Mouse (Mus musculus) stomach, embryonic 15.5 days (tissue): ENCODE results near the gene Tstd1. TPM values are rescaled to one million over a fixed set of nuclear protein-coding genes. Genes with fewer than 3 reads are reported as not detected.

Experiments
- ATAC-seq: fragments of 200-750 bp; cut with Nextera tagmentation; 2 replicates; pipeline ENCODE4 v1.8.0; 2017; ENCODE audit warnings: low read depth, moderate number of reproducible peaks, moderate TSS enrichment; ENCODE audit not compliant: insufficient read depth, low FRiP score
- H3K27ac ChIP-seq: fragments of 300-500 bp; sonication (generic); 2 replicates; pipeline ENCODE4 v1.5.1; 2015; ENCODE audit warnings: mild to moderate bottlenecking, inconsistent platforms
- H3K27me3 ChIP-seq: fragments of 300-500 bp; sonication (generic); replicated peaks from 2 replicates; pipeline ENCODE4 v1.6.1; 2015; ENCODE audit warnings: inconsistent platforms
- H3K36me3 ChIP-seq: fragments of 300-500 bp; sonication (generic); 2 replicates; pipeline ENCODE4 v1.6.1; 2015; ENCODE audit warnings: inconsistent platforms
- H3K4me1 ChIP-seq: fragments of 300-500 bp; sonication (generic); 2 replicates; pipeline ENCODE4 v1.6.1; 2015; ENCODE audit warnings: inconsistent platforms
- H3K4me2 ChIP-seq: fragments of 300-500 bp; sonication (generic); 2 replicates; pipeline ENCODE4 v1.6.1; 2015; ENCODE audit warnings: mild to moderate bottlenecking, inconsistent platforms
- H3K4me3 ChIP-seq: fragments of 300-500 bp; sonication (generic); replicated peaks from 2 replicates; pipeline ENCODE4 v1.5.1; 2015; ENCODE audit warnings: inconsistent platforms
- H3K9ac ChIP-seq: fragments of 300-500 bp; sonication (generic); 2 replicates; pipeline ENCODE4 v1.6.1; 2015; ENCODE audit warnings: inconsistent platforms
- H3K9me3 ChIP-seq: fragments of 300-500 bp; sonication (generic); 2 replicates; pipeline ENCODE4 v1.6.1; 2016; ENCODE audit warnings: inconsistent platforms
- WGBS: fragments of 180-500 bp; shearing (Covaris S2); methylation state at CpG from one replicate; pipeline ENCODE4 v1.1.7; 2015; 5-methylcytosine and 5-hydroxymethylcytosine counted together
- polyA plus RNA-seq: library from polyadenylated mRNA; unstranded; fragments of >200 nt; fragmentation: Nextera tagmentation; extraction: Ambion mirVana; gene quantifications from 2 replicates; pipeline ENCODE4 v1.2.1, GENCODE M21; 2015

Tstd1 gene
- polyA plus RNA-seq, 1 experiment from 2014 or later, result 5.9 TPM

DNA sequence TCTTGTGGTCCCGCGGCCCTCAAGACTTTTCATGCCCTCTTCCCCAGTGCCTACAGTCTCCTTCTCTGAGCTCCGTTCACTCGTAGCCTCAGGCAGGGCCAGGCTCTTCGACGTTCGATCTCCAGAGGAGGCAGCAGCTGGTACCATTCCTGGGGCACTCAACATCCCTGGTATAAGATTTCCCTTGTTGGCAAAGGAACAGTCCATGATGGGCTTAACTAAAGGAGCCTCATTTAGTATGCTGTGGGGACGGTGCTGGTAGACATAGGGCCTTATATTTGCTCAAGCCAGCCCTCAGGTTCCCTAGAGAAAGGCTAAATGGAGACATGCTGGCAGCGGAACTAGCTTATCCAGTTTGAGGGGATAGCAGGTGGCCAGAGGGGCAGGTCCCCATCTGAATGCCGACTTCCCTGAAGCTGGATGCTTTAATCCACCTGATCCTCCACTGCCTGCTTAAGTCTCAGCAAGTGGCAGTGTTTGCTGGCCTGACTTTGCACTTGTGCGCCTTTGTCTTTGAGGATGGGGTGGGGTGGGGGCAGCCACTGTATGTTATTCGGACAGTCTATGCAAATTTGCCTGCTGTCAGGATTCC, 715 bp downstream of the Tstd1 start:
- Histone ChIP-seq H3K36me3 (peaks cover 31% of the 10 kb centered on the region), H3K9ac (no peak overlapping the region), H3K27ac (peak overlapping the region; percentile 41; the same call in 1 of the 2 replicates), H3K4me2 (no peak overlapping the region), H3K9me3 (no peaks in the 10 kb centered on the region), H3K4me3 (no peak overlapping the region), H3K27me3 (no peaks in the 10 kb centered on the region), H3K4me1 (no peaks in the 10 kb centered on the region; the same call in 1 of the 2 replicates)
- ATAC-seq, result peak; percentile 36; the same call in 1 of the 2 replicates
- WGBS, result 63% methylated on average over 12 of the region's 12 CpGs

DNA sequence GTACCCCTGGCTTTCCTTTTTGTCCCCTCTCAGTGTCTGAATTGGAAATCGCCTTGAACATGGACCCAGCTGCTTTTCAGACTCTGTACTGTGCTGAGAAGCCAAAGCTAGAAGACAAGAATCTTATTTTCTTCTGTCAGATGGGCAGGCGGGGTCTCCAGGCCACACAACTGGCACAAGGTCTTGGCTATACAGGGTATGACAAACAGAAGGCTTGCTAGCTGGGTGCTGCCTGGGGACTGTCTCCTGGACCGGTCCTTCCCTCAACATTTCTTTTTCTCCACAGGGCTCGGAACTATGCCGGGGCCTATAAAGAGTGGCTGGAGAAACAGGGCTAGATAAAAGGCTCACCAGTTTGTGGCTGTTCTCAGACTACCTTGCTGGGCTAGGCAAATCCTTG, 1.2 kb downstream of the Tstd1 start:
- ATAC-seq, result no peak
- H3K4me2 ChIP-seq, result no peak overlapping the region
- 0 out of 2 replicates have a peak overlapping the region, but pooled peaks have one; percentile 37 for H3K27ac ChIP-seq
- H3K4me3 ChIP-seq, result no peak overlapping the region
- peaks cover under 1% of the 10 kb centered on the region; the same call in 1 of the 2 replicates for H3K4me1 ChIP-seq
- peaks cover 31% of the 10 kb centered on the region for H3K36me3 ChIP-seq
- H3K9me3 ChIP-seq, result no peaks in the 10 kb centered on the region
- no peaks in the 10 kb centered on the region for H3K27me3 ChIP-seq
- no peak overlapping the region for H3K9ac ChIP-seq
- WGBS, result 84% methylated on average over 5 of the region's 5 CpGs

DNA sequence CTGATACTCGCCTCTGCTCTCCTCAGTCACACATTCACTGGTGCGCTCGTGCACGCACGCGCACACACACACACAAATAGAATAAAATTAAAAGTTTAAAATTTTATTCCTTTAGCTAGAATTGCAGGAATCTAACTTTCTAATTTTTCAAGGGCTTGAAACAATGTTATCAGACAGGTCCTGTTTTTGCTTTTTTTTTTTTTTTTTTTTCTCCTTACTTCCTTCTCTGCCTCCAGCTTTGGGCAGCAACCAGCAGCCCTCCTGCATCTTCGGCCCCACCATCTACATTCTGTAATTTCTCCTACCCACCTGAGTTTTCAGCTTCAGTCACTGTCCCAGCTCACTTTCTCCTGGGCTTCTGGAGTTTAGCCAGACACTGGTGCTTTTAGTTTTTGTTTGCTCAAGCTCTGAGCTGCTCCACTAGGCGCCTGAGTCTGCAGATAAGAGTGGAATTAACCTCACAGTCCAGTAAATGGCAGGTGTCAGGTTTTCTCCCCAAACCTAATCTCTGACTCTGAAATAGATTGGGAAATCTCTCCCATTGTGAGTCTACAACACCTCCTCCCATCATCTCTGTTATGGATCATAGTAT, 3.9 kb downstream of the Tstd1 start:
- Histone ChIP-seq H3K4me3 (no peak overlapping the region), H3K9me3 (no peaks in the 10 kb centered on the region), H3K27ac (peak overlapping the region; percentile 26; the same call in 1 of the 2 replicates), H3K4me1 (peaks cover 6% of the 10 kb centered on the region), H3K9ac (no peak overlapping the region), H3K36me3 (peaks cover 11% of the 10 kb centered on the region; the same call in 1 of the 2 replicates), H3K4me2 (no peak overlapping the region), H3K27me3 (no peaks in the 10 kb centered on the region)
- no peak for ATAC-seq
- WGBS, result 76% methylated on average over 8 of the region's 8 CpGs

DNA sequence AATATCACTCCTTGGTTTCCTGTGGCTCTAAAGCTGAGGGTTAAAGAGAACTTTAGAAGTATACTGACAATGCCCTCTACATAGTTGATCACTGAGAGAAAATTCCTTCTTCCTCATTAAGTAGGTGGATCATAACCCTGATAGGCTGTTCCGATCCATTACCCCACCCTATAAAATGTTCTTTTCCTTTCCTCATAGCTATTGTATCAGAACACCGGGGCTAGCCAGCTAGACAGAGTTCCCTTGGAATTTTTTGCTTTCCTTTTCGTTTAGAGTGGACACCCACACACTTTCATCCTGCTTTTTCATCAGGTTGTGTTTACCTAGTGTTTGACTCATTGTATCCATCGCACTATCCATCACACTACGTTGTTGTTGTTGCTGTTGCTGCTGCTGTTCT, 6.0 kb downstream of the Tstd1 start:
- peak; percentile 8; the same call in 1 of the 2 replicates for ATAC-seq
- Histone ChIP-seq H3K4me1 (peaks cover 6% of the 10 kb centered on the region), H3K9ac (no peak overlapping the region), H3K9me3 (no peaks in the 10 kb centered on the region), H3K36me3 (no peaks in the 10 kb centered on the region), H3K4me2 (no peak overlapping the region), H3K27me3 (no peaks in the 10 kb centered on the region), H3K4me3 (no peak overlapping the region), H3K27ac (0 out of 2 replicates have a peak overlapping the region, but pooled peaks have one; percentile 44)
- 41% methylated on average over 5 of the region's 5 CpGs for WGBS

DNA sequence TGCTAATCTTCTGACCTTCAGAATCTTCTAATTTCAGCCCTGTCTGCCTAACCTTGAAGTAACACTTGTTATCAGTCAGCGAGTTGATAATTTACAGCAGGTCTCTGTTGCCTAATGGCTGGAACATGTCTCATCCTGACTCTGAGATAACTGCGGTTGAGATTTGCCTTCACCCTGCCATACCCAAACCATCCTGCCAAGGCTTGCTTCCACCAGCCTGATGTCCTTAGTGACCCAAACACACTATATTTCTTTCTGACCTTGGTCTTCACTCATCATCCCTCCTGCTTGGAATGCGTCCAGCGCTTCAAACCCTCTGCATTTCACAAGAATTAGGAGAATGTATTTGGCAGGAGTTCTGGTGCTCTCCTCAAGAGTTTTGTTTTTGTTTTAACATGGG, 6.5 kb downstream of the Tstd1 start:
- no peaks in the 10 kb centered on the region for H3K9me3 ChIP-seq
- 41% methylated on average over 4 of the region's 4 CpGs for WGBS

DNA sequence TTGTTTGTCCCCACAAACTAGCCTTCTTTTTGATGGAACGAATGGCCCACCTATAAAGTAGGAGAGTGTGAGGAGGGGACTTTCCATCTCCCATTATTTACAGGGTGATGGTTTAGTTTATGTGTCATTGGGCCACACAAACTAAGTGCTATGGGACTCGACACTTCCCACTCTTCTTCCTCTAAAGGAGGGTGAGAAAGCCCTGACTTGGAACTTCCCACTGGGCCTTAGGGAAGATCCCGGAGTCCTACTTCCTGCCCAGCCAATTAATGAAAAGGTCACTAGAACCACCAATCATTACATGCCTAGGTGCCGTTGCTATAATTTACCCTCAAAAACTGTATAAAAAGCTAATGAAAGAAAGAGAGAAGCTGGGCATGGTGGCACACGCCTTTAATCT, 13.5 kb downstream of the Tstd1 start:
- Histone ChIP-seq H3K36me3 (no peaks in the 10 kb centered on the region), H3K4me1 (peaks cover 8% of the 10 kb centered on the region; the same call in 1 of the 2 replicates), H3K27ac (no peak overlapping the region), H3K9ac (no peak overlapping the region), H3K4me3 (no peak overlapping the region), H3K9me3 (no peaks in the 10 kb centered on the region), H3K4me2 (no peak overlapping the region), H3K27me3 (no peaks in the 10 kb centered on the region)
- WGBS, result 75% methylated on average over 5 of the region's 5 CpGs
- ATAC-seq, result no peak

More for the DNA sequence above, 6.5 kb downstream of the Tstd1 start:
- no peak overlapping the region for H3K4me3 ChIP-seq
- no peaks in the 10 kb centered on the region for H3K36me3 ChIP-seq
- H3K4me2 ChIP-seq, result no peak overlapping the region
- H3K4me1 ChIP-seq, result peaks cover 6% of the 10 kb centered on the region
- H3K27me3 ChIP-seq, result no peaks in the 10 kb centered on the region
- H3K9ac ChIP-seq, result no peak overlapping the region
- ATAC-seq, result peak; percentile 13; the same call in 1 of the 2 replicates
- peak overlapping the region; percentile 44; the same call in 1 of the 2 replicates for H3K27ac ChIP-seq

DNA sequence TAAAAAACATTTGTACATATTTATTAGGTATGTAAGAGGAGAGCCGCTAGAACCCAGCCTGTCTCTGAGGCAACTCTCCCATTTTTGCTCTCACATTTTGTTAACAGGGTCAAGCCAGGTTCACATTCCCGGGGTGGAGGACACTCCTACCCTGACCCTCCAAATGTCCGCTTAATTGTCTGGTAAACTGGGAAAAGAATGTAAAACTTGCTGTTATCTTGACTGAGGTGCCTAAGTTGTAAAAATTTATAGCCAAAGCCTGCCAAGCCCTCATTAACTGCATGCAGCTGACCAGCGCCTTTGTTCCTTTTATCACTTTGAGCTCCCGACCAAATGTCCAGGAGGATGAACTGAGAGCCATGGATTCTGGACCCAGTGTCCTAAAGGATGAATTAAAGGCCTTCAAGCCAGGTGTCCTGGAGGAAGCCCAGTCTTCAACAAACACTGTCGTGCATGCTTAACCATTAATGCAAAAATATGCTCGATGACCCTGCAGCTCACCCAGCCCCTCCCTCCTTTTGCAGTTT, 16.7 kb downstream of the Tstd1 start:
- H3K4me2 ChIP-seq, result no peak overlapping the region
- no peak for ATAC-seq
- 27% methylated on average over 7 of the region's 7 CpGs for WGBS
- H3K27me3 ChIP-seq, result no peaks in the 10 kb centered on the region
- peaks cover 19% of the 10 kb centered on the region for H3K4me1 ChIP-seq
- no peak overlapping the region for H3K9ac ChIP-seq
- H3K36me3 ChIP-seq, result no peaks in the 10 kb centered on the region
- no peaks in the 10 kb centered on the region for H3K9me3 ChIP-seq
- no peak overlapping the region for H3K4me3 ChIP-seq
- no peak overlapping the region for H3K27ac ChIP-seq

DNA sequence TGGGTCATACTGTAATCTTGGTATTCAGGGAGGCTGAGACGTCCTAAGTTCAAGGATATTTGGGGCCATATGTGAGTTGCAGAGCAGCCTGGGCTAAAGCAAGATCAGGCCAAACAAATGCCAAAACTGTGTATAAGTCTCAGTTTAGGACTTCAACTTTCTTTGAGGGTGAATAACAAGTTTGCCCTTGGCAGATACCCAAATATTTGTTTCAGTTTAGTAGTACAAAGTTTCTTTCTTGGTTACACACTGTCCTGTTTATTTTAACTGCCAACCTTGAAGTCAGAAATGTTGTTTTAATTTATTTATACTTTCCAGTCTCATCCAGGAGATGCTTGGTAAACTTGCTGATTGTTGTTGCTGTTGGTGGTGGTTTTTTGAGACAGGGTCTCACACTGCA, 17.3 kb downstream of the Tstd1 start:
- 51% methylated on average over 1 of the region's 1 CpGs for WGBS
- no peaks in the 10 kb centered on the region for H3K9me3 ChIP-seq
- H3K27me3 ChIP-seq, result no peaks in the 10 kb centered on the region
- no peak overlapping the region for H3K27ac ChIP-seq
- H3K36me3 ChIP-seq, result no peaks in the 10 kb centered on the region
- no peak for ATAC-seq
- peaks cover 21% of the 10 kb centered on the region for H3K4me1 ChIP-seq
- no peak overlapping the region for H3K4me2 ChIP-seq
- no peak overlapping the region for H3K4me3 ChIP-seq
- no peak overlapping the region for H3K9ac ChIP-seq

DNA sequence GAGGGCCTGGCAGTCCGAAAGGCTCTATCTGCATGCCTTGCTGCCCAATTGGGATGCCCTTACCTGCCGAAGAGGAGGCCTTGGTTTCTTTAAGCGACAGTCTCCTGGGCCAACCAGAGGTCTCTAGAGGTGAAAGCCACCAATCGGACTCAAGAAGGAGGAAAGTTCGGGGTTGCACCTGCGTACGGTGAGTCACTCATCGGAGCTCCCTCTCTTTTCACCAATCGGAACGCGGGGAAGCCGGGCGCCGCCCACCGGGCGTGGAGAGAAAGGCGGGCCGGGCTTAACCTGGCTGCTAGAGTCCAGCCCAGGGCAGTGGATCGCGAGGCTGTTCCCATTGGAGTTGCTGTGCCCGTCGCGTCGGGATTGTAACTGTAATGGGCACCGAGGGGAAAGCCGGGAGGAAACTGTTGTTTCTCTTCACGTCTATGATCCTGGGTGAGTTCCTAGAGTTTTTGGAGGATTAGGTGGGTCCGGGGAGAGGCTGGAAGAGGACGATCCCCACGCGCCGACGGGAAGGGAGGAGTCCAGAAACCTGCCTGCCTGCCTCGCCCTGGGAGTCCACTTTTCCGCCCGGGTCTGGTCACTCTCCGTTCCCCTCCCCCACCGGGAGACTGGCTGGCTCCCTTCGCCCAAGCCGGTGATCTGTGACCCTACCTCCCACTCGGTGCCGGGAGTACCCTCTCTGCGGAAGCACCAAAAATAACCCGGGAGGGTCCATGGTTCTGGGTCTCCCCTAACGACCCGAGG, 18.8 kb downstream of the Tstd1 start, which contains the start of gene F11r:
TSS of gene F11r (plus strand) at position 272 of the 750 bp plus-strand sequence.
- H3K4me3 ChIP-seq, result peak within 1 kb of the TSS; percentile 51
- no peaks in the 10 kb centered on the region for H3K36me3 ChIP-seq
- no peaks in the 10 kb centered on the region for H3K27me3 ChIP-seq
- peaks cover 21% of the 10 kb centered on the region for H3K4me1 ChIP-seq
- H3K27ac ChIP-seq, result peak within 1 kb of the TSS; percentile 91
- ATAC-seq, result peak; percentile 90
- H3K9me3 ChIP-seq, result no peaks in the 10 kb centered on the region
- 1% methylated on average over 46 of the region's 46 CpGs for WGBS
- H3K9ac ChIP-seq, result peak within 1 kb of the TSS; percentile 32; the same call in 1 of the 2 replicates
- peak within 1 kb of the TSS; percentile 56 for H3K4me2 ChIP-seq

DNA sequence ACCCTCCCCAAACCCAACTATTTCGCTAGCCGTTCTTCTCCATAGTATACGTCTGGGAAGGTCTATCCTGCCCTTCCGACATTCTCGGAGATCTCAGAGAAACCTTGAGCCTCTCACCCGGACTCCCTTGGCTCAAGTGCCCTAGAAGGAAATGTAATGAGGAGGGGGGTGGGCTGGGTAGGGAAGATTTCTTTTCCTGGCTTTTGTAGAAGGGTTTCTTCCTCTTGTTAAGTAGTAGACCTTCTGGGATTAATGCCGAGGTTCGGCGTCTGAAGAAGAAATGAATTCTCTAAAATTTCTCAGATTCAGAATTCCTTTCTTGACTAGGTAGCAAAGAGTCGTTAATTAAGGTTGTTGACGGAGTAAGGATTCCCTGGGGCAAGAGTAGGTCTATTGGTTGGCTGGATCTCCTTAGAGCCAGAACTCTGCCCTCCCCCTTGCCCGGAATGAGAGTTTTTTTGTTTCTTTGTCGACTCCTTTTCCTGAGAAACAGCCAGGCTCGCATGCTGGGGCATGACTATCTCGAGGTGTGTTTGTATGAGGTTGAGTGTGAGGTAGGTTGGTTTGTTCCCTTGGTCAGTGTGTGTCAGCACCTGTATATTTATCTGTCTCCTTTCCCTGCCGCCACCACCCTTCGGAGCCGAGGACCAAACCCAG, 19.5 kb downstream of the Tstd1 start:
- 5% methylated on average over 18 of the region's 18 CpGs for WGBS
- Histone ChIP-seq H3K27ac (peak overlapping the region; percentile 91), H3K4me2 (peak overlapping the region; percentile 56), H3K4me3 (peak overlapping the region; percentile 51), H3K9me3 (no peaks in the 10 kb centered on the region), H3K9ac (peak overlapping the region; percentile 32; the same call in 1 of the 2 replicates), H3K27me3 (no peaks in the 10 kb centered on the region), H3K4me1 (peaks cover 26% of the 10 kb centered on the region), H3K36me3 (no peaks in the 10 kb centered on the region)
- no peak for ATAC-seq

DNA sequence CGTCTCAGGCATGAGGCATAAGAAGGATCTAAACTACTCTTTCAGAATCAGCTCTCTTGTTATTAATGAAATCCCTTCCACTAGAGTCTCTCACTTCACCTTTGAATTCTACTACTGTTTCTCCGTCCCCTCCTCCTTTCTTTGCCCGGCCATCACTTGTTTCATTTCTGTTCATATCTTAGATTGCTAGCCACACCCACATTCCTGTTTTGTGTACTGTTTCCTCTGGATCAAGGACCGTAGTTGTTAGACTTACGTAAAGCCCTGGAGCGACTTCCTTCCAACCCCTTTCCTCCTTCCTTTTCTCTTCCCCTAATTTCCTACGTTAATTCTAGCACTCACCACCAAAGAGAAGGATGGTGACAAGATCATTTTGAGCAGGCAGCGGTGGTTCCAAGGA, 20.4 kb downstream of the Tstd1 start:
- Histone ChIP-seq H3K36me3 (no peaks in the 10 kb centered on the region), H3K9me3 (no peaks in the 10 kb centered on the region), H3K4me2 (peak overlapping the region; percentile 56), H3K4me1 (peaks cover 26% of the 10 kb centered on the region), H3K27ac (peak overlapping the region; percentile 91), H3K4me3 (peak overlapping the region; percentile 51), H3K27me3 (no peaks in the 10 kb centered on the region), H3K9ac (no peak overlapping the region)
- no peak for ATAC-seq
- WGBS, result 23% methylated on average over 8 of the region's 8 CpGs
